18 mouse cellular contexts compared by ENCODE assay signal in the genomic region with DNA sequence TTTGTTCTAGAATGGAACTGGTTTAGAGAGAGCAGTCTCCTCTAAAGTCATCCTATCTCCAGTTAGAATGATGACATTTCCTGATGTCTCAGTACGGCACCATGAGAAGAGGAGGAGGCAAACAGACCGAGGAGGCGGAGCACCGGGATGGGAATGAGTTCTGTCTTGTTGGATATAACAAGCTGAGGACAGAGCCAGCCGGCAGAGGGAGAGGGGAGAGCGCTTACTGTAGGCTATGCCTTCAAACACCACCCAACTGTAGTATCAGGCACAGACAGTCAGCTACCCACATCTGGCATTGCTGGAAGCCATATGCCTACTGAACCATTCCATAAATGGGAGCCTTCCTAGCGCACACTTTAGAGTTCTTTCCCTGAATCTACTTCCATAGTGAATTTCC. TPM values are rescaled to one million over a fixed set of nuclear protein-coding genes. Genes with fewer than 3 reads are reported as not detected.
DNase-seq lines count a peak whose midpoint lies in the region; ATAC-seq lines count a peak whose summit lies in the region.
"Had no signal": no experiment of that assay in that cellular context is flagged by ENCODE, and none has a peak within 500 bp of the region (broad histone marks: within the 10 kb centered on the region; RNA-seq: fewer than 3 reads in every experiment).

No protein-coding gene starts in this region.

- H3K4me3 ChIP-seq in liver, embryonic 16.5 days (ENCODE audit: low read depth, low read length): no peak overlapping the region
- H3K4me3 ChIP-seq: heart, adult 2 months; left cerebral cortex, adult 2 months had no signal

- H3K4me2 ChIP-seq in liver, embryonic 16.5 days (ENCODE audit: low read depth, low read length): peak overlapping the region; percentile 46
- H3K4me2 ChIP-seq: lung, embryonic 14.5 days had no signal

- DNase-seq in layer of hippocampus, adult 11-12 months (ENCODE audit: low spot score): peak; percentile 18
- no peak for DNase-seq in layer of hippocampus, postnatal 14 days (ENCODE audit: low spot score in 2 of 2)
- peak; percentile 44 for DNase-seq in ZHBTc4 (ENCODE audit: low read depth, low spot score)
- peak; percentile 69 for DNase-seq in brain, adult 2 months (ENCODE audit: low read depth, low spot score)
- DNase-seq in urinary bladder, adult 18-20 months (ENCODE audit: low spot score in 2 of 2): no peak
- DNase-seq: adrenal gland, adult 2 months; cerebellum, adult 2 months; heart, adult 2 months; kidney, adult 18-20 months; kidney, postnatal 14 days; lung, embryonic 14.5 days; right cerebral cortex, adult 18-20 months had no signal

- H3K9me3 ChIP-seq in liver, embryonic 16.5 days (replicated peaks; ENCODE audit: control insufficient read depth, low read length): no peaks in the 10 kb centered on the region

- H3K9ac ChIP-seq in liver, embryonic 16.5 days (ENCODE audit: low read depth, low read length): peak overlapping the region; percentile 40; the same call in 1 of the 2 replicates
- H3K9ac ChIP-seq: lung, embryonic 14.5 days had no signal

- peak overlapping the region; percentile 97 for H3K27ac ChIP-seq in liver, embryonic 16.5 days (ENCODE audit: low read length)
- H3K27ac ChIP-seq: hindbrain, postnatal 0 days; left cerebral cortex, adult 2 months had no signal

- no peaks in the 10 kb centered on the region for H3K27me3 ChIP-seq in liver, embryonic 16.5 days (ENCODE audit: control insufficient read depth, insufficient read depth, low read depth, low read length)

- ATAC-seq in liver, embryonic 16.5 days (ENCODE audit: low read depth): 0 out of 2 replicates have a peak, but pooled peaks have one; percentile 7
- ATAC-seq in inflammation-experienced regulatory T-cells, adult 6 months: no peak
- ATAC-seq: CD4-positive, CD25-positive, alpha-beta regulatory T cell, adult 4 months; forebrain, embryonic 16.5 days; hindbrain, postnatal 0 days had no signal

- WGBS in liver, embryonic 16.5 days (ENCODE audit: insufficient replicate concordance): 73% methylated on average over 7 of the region's 7 CpGs

- peaks cover 90% of the 10 kb centered on the region for H3K4me1 ChIP-seq in liver, embryonic 16.5 days (ENCODE audit: control insufficient read depth, low read depth, low read length)

- peaks cover 10% of the 10 kb centered on the region; the same call in 1 of the 2 replicates for H3K36me3 ChIP-seq in liver, embryonic 16.5 days (ENCODE audit: control insufficient read depth, insufficient read depth)

RNA-seq across cellular contexts. Expression of a gene that starts 32.6 kb away (rescaled TPM):
- 10 to 100 TPM; 40.1 to 41.1 TPM for total RNA-seq in layer of hippocampus, postnatal 14 days (2021)
- polyA plus RNA-seq in liver, embryonic 16.5 days (2015; fragmentation: Nextera tagmentation; extraction: Ambion mirVana): 12.7 and 13.7 TPM in 2 replicates
- 10 to 100 TPM in 1 of 3 experiments, 1 to 10 TPM in 2; 6.6 to 11.9 (median 9.2) TPM for polyA plus RNA-seq in inflammation-experienced regulatory T-cells, adult 6 months (2017; shearing (Covaris generic))

Comparison
In these comparisons a context has a peak if more than half of its experiments do, and no peak if none do; other contexts are left out.
1. DNase-seq: peak in layer of hippocampus, adult 11-12 months (single experiment), ZHBTc4 (single experiment) and brain, adult 2 months (single experiment); none in layer of hippocampus, postnatal 14 days (0 of 2) and urinary bladder, adult 18-20 months (0 of 2).